Mouse (Mus musculus): ENCODE results near the gene Ddi2. TPM values are rescaled to one million over a fixed set of nuclear protein-coding genes. Genes with fewer than 3 reads are reported as not detected.
A peak's percentile ranks its signal among the peaks of the same experiment; 100 is the strongest.
"Not testable (repeated sequence)": the region's sequence is repeated elsewhere in the genome, so short reads cannot be mapped to it uniquely, and the experiment has no call there.

Ddi2 gene
- polyA plus RNA-seq (2015; fragmentation: Nextera tagmentation; extraction: Ambion mirVana), result 21.7 and 22.6 TPM in 2 replicates

DNA sequence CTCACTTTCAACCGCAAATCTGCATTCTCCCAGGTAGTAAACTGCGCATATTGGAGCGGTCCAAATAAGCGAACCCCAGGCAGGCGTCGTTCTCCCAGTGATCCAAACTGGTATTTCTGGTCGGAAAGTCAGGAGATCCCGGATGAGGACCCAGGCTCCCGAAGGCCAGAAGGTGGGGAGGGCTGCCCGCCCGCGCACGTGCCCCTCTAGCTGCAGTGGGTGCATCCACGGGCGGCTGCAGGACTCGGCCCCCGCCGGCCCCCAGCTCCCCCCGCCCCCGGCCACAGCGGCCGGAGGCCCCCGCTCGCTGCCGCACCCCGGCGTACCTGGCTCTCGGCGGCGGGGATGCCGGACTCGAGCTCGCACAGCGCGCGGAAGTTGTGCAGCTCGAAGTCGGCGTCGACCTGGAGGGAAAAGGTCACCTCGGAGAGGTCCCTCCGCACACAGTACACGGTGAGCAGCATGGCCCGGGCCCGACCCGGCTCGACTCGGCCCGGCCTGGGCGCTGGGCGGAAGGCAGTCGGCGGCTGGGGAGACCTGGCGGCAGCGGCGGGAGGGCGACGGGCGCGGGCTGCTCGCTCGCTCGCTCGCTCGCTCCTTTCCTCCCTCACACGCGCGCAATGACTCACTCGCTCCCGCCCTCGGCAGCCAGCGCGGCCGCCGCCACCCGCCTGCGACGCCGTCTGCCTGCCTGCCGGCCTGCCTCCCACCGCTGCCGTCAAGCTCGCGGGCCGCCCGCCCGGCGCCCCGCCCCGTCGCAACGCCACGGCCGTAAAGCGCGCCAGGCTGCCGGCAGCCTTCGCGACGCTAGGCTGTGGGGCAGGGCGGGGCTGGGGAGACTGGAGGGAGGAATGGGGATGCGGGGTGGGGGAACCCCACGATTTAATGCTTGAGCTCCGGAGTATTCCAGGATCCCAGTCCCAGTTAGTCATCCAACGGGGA is at the start of gene Ddi2:
Gene Ddi2 (minus strand): TSS at position 689 of the 942 bp plus-strand sequence.
- Histone ChIP-seq H3K9ac (replicated peaks) (peak within 1 kb of the TSS; percentile 97), H3K27ac (ENCODE audit: low read depth) (peak within 1 kb of the TSS; percentile 100), H3K4me2 (ENCODE audit: low read depth, low read length) (peak within 1 kb of the TSS; percentile 92), H3K36me3 (replicated peaks; ENCODE audit: insufficient read depth, low read length) (peaks cover 8% of the 10 kb centered on the region), H3K4me1 (ENCODE audit: insufficient read depth) (peaks cover 45% of the 10 kb centered on the region), H3K9me3 (ENCODE audit: low read length) (no peaks in the 10 kb centered on the region), H3K27me3 (ENCODE audit: insufficient read depth, low read length) (no peaks in the 10 kb centered on the region), H3K4me3 (ENCODE audit: low read depth, low read length) (peak within 1 kb of the TSS; percentile 97)
- DNase-seq (peak; percentile 94), ATAC-seq (peak; percentile 84)
- TF ChIP-seq EP300 (IDR thresholded peaks at IDR 0.05; ENCODE audit: low read depth) (no peak), CTCF (IDR thresholded peaks at IDR 0.05; ENCODE audit: low read depth) (no peak)
- under 1% methylated on average over 94 of the region's 105 CpGs for WGBS (ENCODE audit: insufficient replicate concordance)

GRCm38 (mm10) chr4:141773019-141773418 is 49.8 kb upstream of the Ddi2 start:
- Histone ChIP-seq H3K36me3 (replicated peaks; ENCODE audit: insufficient read depth, low read length) (peaks cover 48% of the 10 kb centered on the region), H3K4me1 (ENCODE audit: insufficient read depth) (peaks cover 28% of the 10 kb centered on the region)
- not testable (repeated sequence) for ATAC-seq; H3K4me2 ChIP-seq (ENCODE audit: low read depth, low read length); DNase-seq; H3K4me3 ChIP-seq (ENCODE audit: low read depth, low read length); H3K9ac ChIP-seq (replicated peaks); H3K27me3 ChIP-seq (ENCODE audit: insufficient read depth, low read length); H3K27ac ChIP-seq (ENCODE audit: low read depth); H3K9me3 ChIP-seq (ENCODE audit: low read length)
- 94% methylated on average over 4 of the region's 4 CpGs for WGBS (ENCODE audit: insufficient replicate concordance)
- peak; percentile 41; the same call in 1 of the 2 replicates for TF ChIP-seq CTCF (IDR thresholded peaks at IDR 0.05; ENCODE audit: low read depth)

DNA sequence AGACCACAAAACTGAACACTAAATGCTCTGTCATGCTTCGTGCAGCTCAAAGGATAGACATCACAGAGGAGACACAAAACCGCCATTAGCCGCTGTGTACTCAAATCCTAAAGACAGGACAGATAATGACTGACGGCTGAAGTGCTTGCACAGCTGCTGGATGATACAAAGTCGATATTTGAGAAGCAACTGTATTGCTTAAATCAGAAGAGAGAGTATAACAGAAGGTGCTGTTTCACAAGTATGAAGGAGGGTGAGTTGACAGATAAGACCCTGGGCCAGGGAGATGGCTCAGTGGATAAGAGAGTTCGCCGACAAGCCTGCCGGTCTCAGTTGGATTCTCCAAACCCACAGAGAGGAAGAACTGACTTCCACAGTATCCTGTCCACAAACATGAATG is 48.6 kb upstream of the Ddi2 start:
- H3K4me1 ChIP-seq (ENCODE audit: insufficient read depth), result peaks cover 40% of the 10 kb centered on the region
- no peak overlapping the region for H3K4me2 ChIP-seq (ENCODE audit: low read depth, low read length)
- DNase-seq (no peak), ATAC-seq (no peak)
- no peak overlapping the region for H3K27ac ChIP-seq (ENCODE audit: low read depth)
- H3K9me3 ChIP-seq (ENCODE audit: low read length), result no peaks in the 10 kb centered on the region
- TF ChIP-seq EP300 (IDR thresholded peaks at IDR 0.05; ENCODE audit: low read depth) (peak; percentile 50; the same call in 1 of the 2 replicates), CTCF (IDR thresholded peaks at IDR 0.05; ENCODE audit: low read depth) (no peak)
- 52% methylated on average over 8 of the region's 8 CpGs for WGBS (ENCODE audit: insufficient replicate concordance)
- H3K4me3 ChIP-seq (ENCODE audit: low read depth, low read length), result no peak overlapping the region
- H3K36me3 ChIP-seq (replicated peaks; ENCODE audit: insufficient read depth, low read length), result peaks cover 50% of the 10 kb centered on the region
- no peaks in the 10 kb centered on the region for H3K27me3 ChIP-seq (ENCODE audit: insufficient read depth, low read length)
- H3K9ac ChIP-seq (replicated peaks), result no peak overlapping the region

DNA sequence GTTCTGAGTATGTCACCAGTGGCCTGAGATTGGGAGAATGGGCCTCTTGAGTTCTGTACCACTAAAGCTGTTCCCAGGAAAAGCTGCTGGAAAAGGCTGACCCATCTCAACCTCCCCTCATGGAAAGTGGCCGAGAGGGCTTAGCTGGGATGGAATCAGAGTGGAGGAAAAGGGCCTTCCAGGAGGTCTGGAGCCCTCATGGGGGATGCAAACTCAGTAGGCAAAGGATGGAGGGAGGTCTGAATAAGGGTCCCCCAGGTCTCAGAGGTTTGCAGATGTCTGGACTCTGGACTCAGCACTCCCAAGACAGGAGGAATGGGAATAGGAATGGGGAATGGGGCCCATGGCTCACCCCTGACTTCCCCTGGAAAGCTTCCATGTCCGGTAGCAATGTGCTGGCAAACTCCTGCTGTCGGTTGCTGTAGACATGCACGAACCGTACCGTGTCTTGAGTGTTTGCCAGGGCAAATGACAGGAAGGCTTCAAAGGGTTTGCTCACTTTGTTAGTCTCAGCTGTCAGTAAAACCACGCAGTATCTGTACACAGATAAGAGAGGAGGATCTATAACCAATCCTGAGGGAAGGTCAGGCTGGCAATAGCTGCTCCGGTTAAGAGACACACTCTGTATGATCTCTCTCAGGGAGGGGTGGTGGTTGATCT is 46.4 kb upstream of the Ddi2 start:
- Histone ChIP-seq H3K4me1 (ENCODE audit: insufficient read depth) (peaks cover 47% of the 10 kb centered on the region), H3K9ac (replicated peaks) (no peak overlapping the region), H3K27me3 (ENCODE audit: insufficient read depth, low read length) (no peaks in the 10 kb centered on the region), H3K4me2 (ENCODE audit: low read depth, low read length) (no peak overlapping the region), H3K27ac (ENCODE audit: low read depth) (peak overlapping the region; percentile 18; the same call in 1 of the 2 replicates), H3K4me3 (ENCODE audit: low read depth, low read length) (no peak overlapping the region), H3K9me3 (ENCODE audit: low read length) (no peaks in the 10 kb centered on the region), H3K36me3 (replicated peaks; ENCODE audit: insufficient read depth, low read length) (peaks cover 43% of the 10 kb centered on the region)
- DNase-seq (no peak), ATAC-seq (no peak)
- WGBS (ENCODE audit: insufficient replicate concordance), result 46% methylated on average over 8 of the region's 8 CpGs
- TF ChIP-seq EP300 (IDR thresholded peaks at IDR 0.05; ENCODE audit: low read depth), result no peak
- TF ChIP-seq CTCF (IDR thresholded peaks at IDR 0.05; ENCODE audit: low read depth), result no peak

- Histone ChIP-seq H3K27ac (ENCODE audit: low read depth) (peak overlapping the region; percentile 61), H3K4me2 (ENCODE audit: low read depth, low read length) (peak overlapping the region; percentile 63), H3K9ac (replicated peaks) (peak overlapping the region; percentile 33; the same call in 1 of the 2 replicates), H3K9me3 (ENCODE audit: low read length) (no peaks in the 10 kb centered on the region), H3K36me3 (replicated peaks; ENCODE audit: insufficient read depth, low read length) (peaks cover 47% of the 10 kb centered on the region), H3K27me3 (ENCODE audit: insufficient read depth, low read length) (no peaks in the 10 kb centered on the region), H3K4me1 (ENCODE audit: insufficient read depth) (peaks cover 47% of the 10 kb centered on the region), H3K4me3 (ENCODE audit: low read depth, low read length) (peak overlapping the region; percentile 20)
- DNase-seq (peak; percentile 63), ATAC-seq (peak; percentile 85)
- WGBS (ENCODE audit: insufficient replicate concordance), result 52% methylated on average over 19 of the region's 19 CpGs
- TF ChIP-seq CTCF (IDR thresholded peaks at IDR 0.05; ENCODE audit: low read depth), result no peak
- 0 out of 2 replicates have a peak, but pooled peaks have one; percentile 50 for TF ChIP-seq EP300 (IDR thresholded peaks at IDR 0.05; ENCODE audit: low read depth)
These were observed 44.3 kb upstream of the Ddi2 start for GRCm38 (mm10) chr4:141767353-141768036.

All from liver, postnatal 0 days (tissue).